Mouse (Mus musculus): ENCODE data around the gene Syt1. TPM values are rescaled to one million over a fixed set of nuclear protein-coding genes. Genes with fewer than 3 reads are reported as not detected.

The Syt1 gene
- total and polyA plus RNA-seq, 3 experiments, result 0.01 to 0.11 TPM; not detected in 1

DNA sequence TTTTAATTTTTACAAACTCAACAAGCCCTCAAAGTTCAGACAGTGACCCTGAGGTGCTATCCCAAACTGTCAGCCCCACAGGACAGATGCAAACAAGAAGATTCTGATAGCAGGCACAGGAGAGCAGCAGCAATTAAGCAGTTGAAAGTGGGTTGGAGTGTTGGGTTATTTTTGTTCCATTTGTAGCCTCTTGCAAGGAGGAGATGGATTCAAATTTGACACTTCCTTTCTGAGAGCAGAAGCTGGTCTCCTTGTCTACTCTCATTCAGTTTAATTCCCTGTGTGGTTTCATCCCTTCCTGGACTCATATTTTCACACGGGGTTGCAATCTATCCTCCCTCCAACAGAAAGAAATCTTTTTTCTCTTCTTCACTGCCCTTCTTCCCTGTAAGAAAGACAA is 951 bp downstream of the Syt1 start:
- ATAC-seq (ENCODE audit: extremely low read depth, insufficient number of reproducible peaks, low FRiP score, poor library complexity, severe bottlenecking), result no peak
- Histone ChIP-seq H3K9me3 (replicated peaks) (peaks cover 11% of the 10 kb centered on the region), H3K4me3 (ENCODE audit: low read depth, low read length) (no peak overlapping the region), H3K36me3 (replicated peaks) (no peaks in the 10 kb centered on the region), H3K27me3 (ENCODE audit: insufficient read depth, low read length) (no peaks in the 10 kb centered on the region; the same call in 1 of the 2 replicates), H3K4me1 (ENCODE audit: insufficient read depth, low read depth, low read length) (no peaks in the 10 kb centered on the region)
- no peak for DNase-seq (ENCODE audit: low spot score)
- TF ChIP-seq GATA2 (IDR thresholded peaks at IDR 0.05; ENCODE audit: borderline replicate concordance, low read depth, low read length) (no peak), TAL1 (conservative IDR thresholded peaks at IDR 0.05; ENCODE audit: low read depth, low read length) (no peak), POLR2AphosphoS5 (IDR thresholded peaks at IDR 0.05; ENCODE audit: insufficient replicate concordance, low read depth, low read length) (no peak)

DNA sequence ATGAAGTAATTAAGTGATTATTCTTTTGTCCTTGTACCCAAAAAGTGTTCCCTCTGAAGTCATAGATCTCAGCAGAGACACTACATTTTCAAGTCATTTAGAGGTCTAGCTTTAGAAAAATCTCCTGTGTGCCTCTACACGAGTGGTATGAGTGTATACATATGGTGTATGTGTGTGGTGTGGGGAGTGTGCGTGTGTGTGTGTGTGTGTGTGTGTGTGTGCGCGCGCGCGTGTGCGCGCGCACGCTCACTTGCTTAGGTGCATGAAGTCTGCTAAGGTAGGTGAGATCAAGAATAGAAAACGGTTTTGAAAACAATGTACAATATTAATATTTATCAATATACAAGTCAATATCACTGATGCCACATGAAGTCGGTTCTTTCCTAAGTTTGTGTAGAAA is 2.3 kb downstream of the Syt1 start:
- DNase-seq (ENCODE audit: low spot score) (no peak), ATAC-seq (ENCODE audit: extremely low read depth, insufficient number of reproducible peaks, low FRiP score, poor library complexity, severe bottlenecking) (no peak)
- no peak overlapping the region for H3K4me3 ChIP-seq (ENCODE audit: low read depth, low read length)
- no peak for TF ChIP-seq GATA1 (IDR thresholded peaks at IDR 0.05; ENCODE audit: borderline replicate concordance, low read length)
- TF ChIP-seq TAL1 (conservative IDR thresholded peaks at IDR 0.05; ENCODE audit: low read depth, low read length), result no peak
- no peak for TF ChIP-seq POLR2AphosphoS5 (IDR thresholded peaks at IDR 0.05; ENCODE audit: insufficient replicate concordance, low read depth, low read length)
- TF ChIP-seq CTCF (IDR thresholded peaks at IDR 0.05; ENCODE audit: low read depth, low read length), result no peak
- TF ChIP-seq GATA2 (IDR thresholded peaks at IDR 0.05; ENCODE audit: borderline replicate concordance, low read depth, low read length), result no peak
- H3K9me3 ChIP-seq (replicated peaks), result peaks cover 11% of the 10 kb centered on the region
- H3K36me3 ChIP-seq (replicated peaks), result no peaks in the 10 kb centered on the region
- no peaks in the 10 kb centered on the region; the same call in 1 of the 2 replicates for H3K27me3 ChIP-seq (ENCODE audit: insufficient read depth, low read length)
- H3K4me1 ChIP-seq (ENCODE audit: insufficient read depth, low read depth, low read length), result no peaks in the 10 kb centered on the region

DNA sequence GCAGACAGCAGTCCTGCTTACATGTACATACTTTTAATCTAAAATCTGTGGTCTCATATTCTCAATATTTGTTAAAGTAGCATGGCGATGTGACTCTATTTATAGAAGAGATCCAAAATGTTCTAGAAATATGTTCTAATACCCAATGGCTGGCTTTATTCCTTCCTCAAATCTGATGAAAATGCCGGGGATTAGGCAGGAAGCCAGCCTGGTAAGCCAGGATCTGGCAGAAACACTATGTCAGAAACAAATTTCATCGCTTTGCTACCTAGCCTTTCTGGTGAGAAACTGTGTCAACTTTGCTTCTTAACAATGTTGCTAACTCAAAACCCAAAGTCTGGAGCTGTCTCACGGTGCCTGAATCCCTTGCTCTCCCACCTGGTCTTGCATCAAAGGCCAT is 7.3 kb downstream of the Syt1 start:
- no peak overlapping the region for H3K4me3 ChIP-seq (ENCODE audit: low read depth, low read length)
- H3K36me3 ChIP-seq (replicated peaks), result no peaks in the 10 kb centered on the region
- TF ChIP-seq TAL1 (conservative IDR thresholded peaks at IDR 0.05; ENCODE audit: low read depth, low read length) (no peak), CTCF (IDR thresholded peaks at IDR 0.05; ENCODE audit: low read depth, low read length) (no peak)
- H3K9me3 ChIP-seq (replicated peaks), result no peaks in the 10 kb centered on the region
- no peaks in the 10 kb centered on the region for H3K4me1 ChIP-seq (ENCODE audit: insufficient read depth, low read depth, low read length)
- DNase-seq (ENCODE audit: low spot score) (no peak), ATAC-seq (ENCODE audit: extremely low read depth, insufficient number of reproducible peaks, low FRiP score, poor library complexity, severe bottlenecking) (no peak)
- no peaks in the 10 kb centered on the region for H3K27me3 ChIP-seq (ENCODE audit: insufficient read depth, low read length)

DNA sequence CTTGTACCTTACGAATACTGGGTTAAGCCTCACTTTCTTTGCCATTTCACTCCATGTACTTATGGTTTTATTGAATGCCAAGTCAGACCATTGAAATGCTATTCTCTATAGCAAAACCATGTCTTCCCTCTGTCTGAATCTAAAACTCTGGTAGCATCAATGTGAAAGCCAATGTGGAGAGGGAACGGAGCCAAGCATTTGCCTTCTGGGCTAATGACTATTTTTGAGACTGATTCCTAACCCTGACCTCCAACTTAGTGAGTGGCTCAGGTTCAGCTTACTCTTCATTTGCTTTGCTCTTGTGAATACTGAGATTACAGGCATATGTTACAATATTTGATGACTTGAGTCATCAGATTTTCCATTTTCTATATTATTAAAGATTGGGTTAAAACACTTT is 23.5 kb downstream of the Syt1 start:
- Histone ChIP-seq H3K4me3 (ENCODE audit: low read depth, low read length) (no peak overlapping the region), H3K9me3 (replicated peaks) (no peaks in the 10 kb centered on the region), H3K36me3 (replicated peaks) (no peaks in the 10 kb centered on the region), H3K27me3 (ENCODE audit: insufficient read depth, low read length) (no peaks in the 10 kb centered on the region), H3K4me1 (ENCODE audit: insufficient read depth, low read depth, low read length) (no peaks in the 10 kb centered on the region)
- DNase-seq (ENCODE audit: low spot score) (no peak), ATAC-seq (ENCODE audit: extremely low read depth, insufficient number of reproducible peaks, low FRiP score, poor library complexity, severe bottlenecking) (no peak)
- TF ChIP-seq POLR2AphosphoS5 (IDR thresholded peaks at IDR 0.05; ENCODE audit: insufficient replicate concordance, low read depth, low read length) (no peak), GATA2 (IDR thresholded peaks at IDR 0.05; ENCODE audit: borderline replicate concordance, low read depth, low read length) (no peak), TAL1 (conservative IDR thresholded peaks at IDR 0.05; ENCODE audit: low read depth, low read length) (no peak)

DNA sequence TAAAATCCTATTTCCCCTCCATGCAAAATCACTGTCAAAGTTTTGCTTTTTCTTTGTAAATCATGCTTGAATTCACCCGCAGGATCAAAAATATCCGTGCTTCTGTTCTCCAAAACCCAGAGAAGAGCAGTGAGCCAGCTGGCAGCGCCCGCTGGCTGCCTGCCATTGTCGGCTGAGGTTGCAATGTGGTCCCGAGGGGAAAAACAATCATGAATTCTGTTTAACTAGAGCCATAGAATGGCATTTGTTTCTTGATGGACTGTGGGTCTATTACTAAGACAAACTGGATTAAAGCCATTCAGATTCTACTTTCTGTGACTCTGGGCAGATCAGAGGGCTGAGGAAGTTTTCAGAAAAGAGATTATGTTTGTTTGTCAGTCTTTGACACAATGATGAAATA is 31.1 kb downstream of the Syt1 start:
- no peak for TF ChIP-seq CTCF (IDR thresholded peaks at IDR 0.05; ENCODE audit: low read depth, low read length)
- no peak for TF ChIP-seq POLR2AphosphoS5 (IDR thresholded peaks at IDR 0.05; ENCODE audit: insufficient replicate concordance, low read depth, low read length)
- no peak for TF ChIP-seq GATA1 (IDR thresholded peaks at IDR 0.05; ENCODE audit: borderline replicate concordance, low read length)
- no peak for TF ChIP-seq TAL1 (conservative IDR thresholded peaks at IDR 0.05; ENCODE audit: low read depth, low read length)
- Histone ChIP-seq H3K4me1 (ENCODE audit: insufficient read depth, low read depth, low read length) (no peaks in the 10 kb centered on the region), H3K4me3 (ENCODE audit: low read depth, low read length) (no peak overlapping the region), H3K36me3 (replicated peaks) (no peaks in the 10 kb centered on the region), H3K27me3 (ENCODE audit: insufficient read depth, low read length) (no peaks in the 10 kb centered on the region), H3K9me3 (replicated peaks) (no peaks in the 10 kb centered on the region)
- DNase-seq (ENCODE audit: low spot score) (no peak), ATAC-seq (ENCODE audit: extremely low read depth, insufficient number of reproducible peaks, low FRiP score, poor library complexity, severe bottlenecking) (no peak)

DNA sequence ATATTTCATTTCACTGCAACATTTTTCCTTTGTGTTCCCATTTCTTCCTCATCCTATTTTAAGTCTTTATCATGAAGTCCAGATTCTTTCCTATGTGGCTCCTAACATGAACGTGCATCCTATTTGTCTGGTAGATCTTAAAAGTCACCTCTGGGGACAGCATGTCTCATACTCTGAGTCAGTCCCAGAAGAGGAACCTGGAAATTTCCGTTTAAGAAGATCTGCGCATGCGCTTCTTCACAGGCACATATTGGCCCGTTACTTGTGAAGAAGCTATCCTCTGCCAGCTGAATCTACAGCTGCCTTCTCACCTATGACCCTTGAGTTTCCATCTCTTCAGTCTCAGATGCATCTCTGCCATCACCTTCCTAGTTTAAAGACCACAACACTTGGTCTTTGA is 55.8 kb downstream of the Syt1 start:
- H3K9me3 ChIP-seq (replicated peaks), result no peaks in the 10 kb centered on the region; the same call in 1 of the 2 replicates
- no peak overlapping the region for H3K4me3 ChIP-seq (ENCODE audit: low read depth, low read length)
- no peak for ATAC-seq (ENCODE audit: extremely low read depth, insufficient number of reproducible peaks, low FRiP score, poor library complexity, severe bottlenecking)
- no peaks in the 10 kb centered on the region for H3K4me1 ChIP-seq (ENCODE audit: insufficient read depth, low read depth, low read length)
- no peaks in the 10 kb centered on the region for H3K36me3 ChIP-seq (replicated peaks)
- TF ChIP-seq CTCF (IDR thresholded peaks at IDR 0.05; ENCODE audit: low read depth, low read length) (no peak), TAL1 (conservative IDR thresholded peaks at IDR 0.05; ENCODE audit: low read depth, low read length) (no peak), GATA1 (IDR thresholded peaks at IDR 0.05; ENCODE audit: borderline replicate concordance, low read length) (no peak), GATA2 (IDR thresholded peaks at IDR 0.05; ENCODE audit: borderline replicate concordance, low read depth, low read length) (no peak), POLR2AphosphoS5 (IDR thresholded peaks at IDR 0.05; ENCODE audit: insufficient replicate concordance, low read depth, low read length) (no peak)
- no peaks in the 10 kb centered on the region for H3K27me3 ChIP-seq (ENCODE audit: insufficient read depth, low read length)
- DNase-seq (ENCODE audit: low spot score), result no peak

DNA sequence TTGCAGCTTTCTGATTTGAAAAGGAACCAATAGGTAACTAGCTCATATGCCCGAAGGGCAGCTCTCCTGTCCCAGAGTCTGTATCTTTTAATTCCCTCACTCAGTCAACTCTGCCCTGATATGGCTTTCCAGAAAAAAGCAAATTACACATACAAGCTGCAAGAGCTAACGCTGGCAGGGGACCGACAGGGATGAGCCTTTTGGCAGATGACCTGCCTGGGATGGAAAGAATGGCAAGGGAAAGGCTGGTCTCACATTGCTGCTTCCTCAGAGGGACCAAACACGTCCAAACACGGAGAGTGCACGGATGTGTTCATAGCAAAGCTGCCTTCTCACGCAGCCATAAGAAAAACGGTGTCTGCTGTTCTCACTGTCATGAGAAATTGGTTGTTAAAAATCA is 58.6 kb downstream of the Syt1 start:
- TF ChIP-seq CTCF (IDR thresholded peaks at IDR 0.05; ENCODE audit: low read depth, low read length) (no peak), POLR2AphosphoS5 (IDR thresholded peaks at IDR 0.05; ENCODE audit: insufficient replicate concordance, low read depth, low read length) (no peak), GATA2 (IDR thresholded peaks at IDR 0.05; ENCODE audit: borderline replicate concordance, low read depth, low read length) (no peak), GATA1 (IDR thresholded peaks at IDR 0.05; ENCODE audit: borderline replicate concordance, low read length) (no peak), TAL1 (conservative IDR thresholded peaks at IDR 0.05; ENCODE audit: low read depth, low read length) (no peak)
- ATAC-seq (ENCODE audit: extremely low read depth, insufficient number of reproducible peaks, low FRiP score, poor library complexity, severe bottlenecking), result no peak

More for the DNA sequence above, 58.6 kb downstream of the Syt1 start:
- H3K36me3 ChIP-seq (replicated peaks), result no peaks in the 10 kb centered on the region
- H3K4me3 ChIP-seq (ENCODE audit: low read depth, low read length), result no peak overlapping the region
- no peaks in the 10 kb centered on the region; the same call in 1 of the 2 replicates for H3K9me3 ChIP-seq (replicated peaks)
- no peak for DNase-seq (ENCODE audit: low spot score)
- H3K27me3 ChIP-seq (ENCODE audit: insufficient read depth, low read length), result no peaks in the 10 kb centered on the region
- H3K4me1 ChIP-seq (ENCODE audit: insufficient read depth, low read depth, low read length), result no peaks in the 10 kb centered on the region

All from G1E (cell line).